Mouse (Mus musculus) skeletal muscle tissue, postnatal 0 days (tissue): Measurements from ENCODE around the gene Olfr652. TPM values are rescaled to one million over a fixed set of nuclear protein-coding genes. Genes with fewer than 3 reads are reported as not detected.

Source experiments
- polyA plus RNA-seq: library from polyadenylated mRNA; unstranded; fragments of >200 nt; fragmentation: Nextera tagmentation; extraction: Ambion mirVana; gene quantifications from 2 replicates; pipeline ENCODE4 v1.2.1, GENCODE M21; 2015

The Olfr652 gene
- not detected in 2 replicates for polyA plus RNA-seq

DNA sequence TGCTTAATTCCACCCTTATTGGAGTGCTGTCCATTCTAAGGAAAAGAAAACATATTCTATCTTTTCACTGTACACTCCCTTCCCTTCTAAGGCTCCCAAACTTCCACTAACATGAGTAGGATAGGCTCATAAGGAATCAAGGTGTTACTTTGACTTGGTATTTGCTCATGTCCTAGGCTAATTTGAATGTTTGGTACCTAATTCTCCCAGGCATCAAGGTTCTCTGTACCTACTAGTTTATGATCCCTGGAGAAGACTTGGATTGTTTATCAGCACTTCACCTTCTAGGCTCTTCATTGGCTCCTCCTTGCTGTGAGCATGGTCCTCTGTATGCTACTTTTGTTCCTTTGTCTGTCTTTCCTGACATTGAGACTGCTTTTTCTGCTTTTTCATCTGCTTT lies at the start of gene Olfr652:
Gene Olfr652 (plus strand): TSS at position 301 of the 400 bp plus-strand sequence.

DNA sequence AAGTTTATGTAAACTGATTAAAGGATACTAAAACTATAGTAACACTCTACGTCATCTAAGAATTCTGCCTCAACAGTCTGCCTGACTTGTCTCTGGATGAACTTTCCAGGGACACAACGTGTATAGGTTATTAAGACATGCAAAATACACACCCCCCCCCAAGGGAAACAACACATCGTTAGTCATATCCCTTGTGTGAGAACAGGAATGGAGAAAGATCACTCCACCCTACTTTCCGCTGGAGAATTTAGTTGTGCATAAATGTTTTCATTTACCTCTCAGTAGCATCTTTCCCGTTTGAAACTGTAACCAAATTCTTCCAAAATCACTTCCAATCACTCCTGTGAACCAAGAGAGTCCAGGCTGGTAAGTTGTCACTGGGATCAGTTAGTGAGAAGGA lies 10.9 kb upstream of the Olfr652 start, which contains the start of gene Olfr651:
Gene Olfr651 (plus strand): TSS at position 301 of the 400 bp plus-strand sequence.

DNA sequence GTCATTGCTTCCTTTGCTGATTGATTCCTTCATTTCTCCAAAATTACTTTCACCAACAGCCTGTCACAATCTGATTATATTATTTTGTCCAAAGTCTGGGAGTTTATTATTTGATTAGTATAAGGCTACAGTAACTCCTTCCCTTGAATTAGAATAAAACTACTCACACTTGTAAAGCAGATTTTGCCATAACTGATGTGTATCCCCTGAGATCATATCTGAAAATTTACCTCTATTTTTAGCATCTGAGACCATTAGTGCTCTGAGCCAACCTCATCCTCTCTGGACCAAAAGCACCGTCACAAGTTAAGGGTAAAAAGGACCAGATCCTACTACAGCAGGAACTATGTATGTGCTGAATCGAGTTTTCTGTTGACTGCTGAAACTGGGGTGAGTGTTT lies 16.3 kb downstream of the Olfr652 start, which contains the start of gene Olfr653:
Gene Olfr653 (plus strand): TSS at position 301 of the 400 bp plus-strand sequence.

GRCm38 (mm10) chr7:104586725-104587124 lies 26.0 kb downstream of the Olfr652 start, which contains the start of gene Olfr654:
Olfr654 (plus strand) TSS chr7:104587025.

GRCm38 (mm10) chr7:104601679-104602078 lies 41.0 kb downstream of the Olfr652 start, which contains the start of gene Olfr655:
Olfr655 (minus strand) TSS chr7:104601779.

GRCm38 (mm10) chr7:104613655-104614054 lies 53.0 kb downstream of the Olfr652 start, which contains the start of gene Olfr656:
Olfr656 (plus strand) TSS chr7:104613955.

Other genes with a start within 250 kb of the Olfr652 start
- 5.1 and 5.9 TPM in 2 replicates for gene Trim12a, start 245.4 kb upstream of the Olfr652 start, polyA plus RNA-seq
- gene Trim34b, start 231.4 kb upstream of the Olfr652 start, polyA plus RNA-seq: 0.10 TPM in 1 of 2 replicates, not detected in the other
- 1.6 and 2.2 TPM in 2 replicates for gene Trim12c, start 207.5 kb upstream of the Olfr652 start, polyA plus RNA-seq
- gene Trim30b, start 191.0 kb upstream of the Olfr652 start, polyA plus RNA-seq: 0.12 and 0.28 TPM in 2 replicates
- gene Trim30c, start 160.1 kb upstream of the Olfr652 start, polyA plus RNA-seq: 0.14 and 0.54 TPM in 2 replicates
- 2.5 and 2.7 TPM in 2 replicates for gene Trim30a, start 95.7 kb upstream of the Olfr652 start, polyA plus RNA-seq
- gene Trim30d, start 53.1 kb upstream of the Olfr652 start, polyA plus RNA-seq: 0.68 and 1.2 TPM in 2 replicates
- not detected in 2 replicates for gene Olfr651, start 10.8 kb upstream of the Olfr652 start, polyA plus RNA-seq
- not detected in 2 replicates for gene Olfr653, start 16.4 kb downstream of the Olfr652 start, polyA plus RNA-seq
- gene Olfr654, start 26.1 kb downstream of the Olfr652 start, polyA plus RNA-seq: not detected in 2 replicates
- not detected in 2 replicates for gene Olfr655, start 40.9 kb downstream of the Olfr652 start, polyA plus RNA-seq
- gene Olfr656, start 53.1 kb downstream of the Olfr652 start, polyA plus RNA-seq: not detected in 2 replicates
- gene Olfr657, start 63.9 kb downstream of the Olfr652 start, polyA plus RNA-seq: not detected in 2 replicates
- not detected in 2 replicates for gene Olfr658, start 86.4 kb downstream of the Olfr652 start, polyA plus RNA-seq
- gene Olfr659, start 105.9 kb downstream of the Olfr652 start, polyA plus RNA-seq: not detected in 2 replicates
- not detected in 2 replicates for gene Olfr661, start 125.6 kb downstream of the Olfr652 start, polyA plus RNA-seq
- gene Usp17le, start 216.6 kb downstream of the Olfr652 start, polyA plus RNA-seq: not detected in 2 replicates